Mouse (Mus musculus) heart, postnatal 0 days (tissue): Measurements from ENCODE around the gene 4931422A03Rik.

Experiments used
- CTCF ChIP-seq: IDR thresholded peaks from 2 replicates; pipeline ENCODE4 v1.5.1; 2016; ENCODE audit warnings: antibody characterized with exemption, control low read depth, low read depth
- EP300 ChIP-seq: IDR thresholded peaks from 2 replicates; pipeline ENCODE4 v1.6.1; 2016; ENCODE audit warnings: antibody characterized with exemption, low read depth

- TF ChIP-seq CTCF (no peak), EP300 (no peak)
These were observed 97.7 kb downstream of the 4931422A03Rik start for GRCm38 (mm10) chr2:103930306-103931019.
